ENCODE assay signal across 14 mouse cellular contexts in genomic region chr8:19908841-19909321, GRCm38 (mm10). TPM values are rescaled to one million over a fixed set of nuclear protein-coding genes. Genes with fewer than 3 reads are reported as not detected.
"Had no signal": no experiment of that assay in that cellular context is flagged by ENCODE, and none has a peak within 500 bp of the region (broad histone marks: within the 10 kb centered on the region; RNA-seq: fewer than 3 reads in every experiment).

No protein-coding gene starts in this region.

RNA-seq across cellular contexts. Expression of gene Gm31371, which starts 5.7 kb away (rescaled TPM):
- total RNA-seq: liver, adult 2 months; megakaryocyte, adult 5-6 weeks had no signal
- polyA plus RNA-seq: intestine, embryonic 16.5 days; kidney, postnatal 0 days; limb, embryonic 13.5 days; liver, adult 2 months; liver, embryonic 14.5 days; lung, postnatal 0 days; midbrain, embryonic 10.5 days; midbrain, embryonic 14.5 days; myocyte; neural tube, embryonic 11.5 days; neural tube, embryonic 15.5 days; small intestine, adult 2 months; stomach, postnatal 0 days had no signal
